Mouse (Mus musculus) brain, embryonic 14.5 days (tissue): Measurements from ENCODE around the gene Asic1.

Experiments
- CTCF ChIP-seq: fragments of 200-500 bp; IDR thresholded peaks from 2 replicates; pipeline ENCODE4 v1.5.1; 2012; ENCODE audit warnings: inconsistent platforms, mild to moderate bottlenecking, moderate library complexity, borderline replicate concordance; ENCODE audit not compliant: insufficient read depth, insufficient read length; ENCODE audit errors: extremely low read depth
- POLR2A ChIP-seq: fragments of 200-500 bp; IDR thresholded peaks from 2 replicates; pipeline ENCODE4 v1.6.1; 2012; ENCODE audit warnings: mild to moderate bottlenecking, inconsistent platforms, borderline replicate concordance; ENCODE audit not compliant: poor library complexity, insufficient read depth, insufficient read length, severe bottlenecking; ENCODE audit errors: extremely low read depth

- TF ChIP-seq POLR2A (no peak), CTCF (no peak)
Measured at GRCm38 (mm10) chr15:99723120-99723514, 52.9 kb downstream of the Asic1 start.
